Mouse (Mus musculus): ENCODE results near the gene Rnf216.

- no peak for TF ChIP-seq TAL1 (IDR thresholded peaks at IDR 0.05; ENCODE audit: low read length)
- no peak for TF ChIP-seq GATA1 (IDR thresholded peaks at IDR 0.05; ENCODE audit: low read length)
Observed at GRCm38 (mm10) chr5:143031681-143032080, 81.1 kb downstream of the Rnf216 start.
